Mouse (Mus musculus): ENCODE measurements around the gene Edem2. TPM values are rescaled to one million over a fixed set of nuclear protein-coding genes. Genes with fewer than 3 reads are reported as not detected.
A peak's percentile ranks its signal among the peaks of the same experiment; 100 is the strongest.
"Not testable (repeated sequence)": the region's sequence is repeated elsewhere in the genome, so short reads cannot be mapped to it uniquely, and the experiment has no call there.

Edem2 gene
- polyA plus RNA-seq, 1 experiment from 2014 or later = 24.6 TPM

GRCm38 (mm10) chr2:155756855-155757566 lies 27.7 kb upstream of the Edem2 start:
- peaks cover 42% of the 10 kb centered on the region for H3K27me3 ChIP-seq (replicated peaks)
- no peak overlapping the region for H3K9ac ChIP-seq
- no peaks in the 10 kb centered on the region for H3K9me3 ChIP-seq (replicated peaks)
- H3K4me1 ChIP-seq = no peaks in the 10 kb centered on the region
- 46% methylated on average over 14 of the region's 14 CpGs for WGBS (ENCODE audit: insufficient replicate concordance)
- no peak overlapping the region for H3K27ac ChIP-seq
- no peak overlapping the region for H3K4me3 ChIP-seq
- no peak for ATAC-seq
- no peak overlapping the region for H3K4me2 ChIP-seq
- H3K36me3 ChIP-seq = no peaks in the 10 kb centered on the region

GRCm38 (mm10) chr2:155755746-155756145 lies 26.5 kb upstream of the Edem2 start:
- Histone ChIP-seq H3K27me3 (replicated peaks) (peaks cover 54% of the 10 kb centered on the region), H3K4me3 (no peak overlapping the region), H3K9ac (no peak overlapping the region), H3K9me3 (replicated peaks) (no peaks in the 10 kb centered on the region), H3K4me1 (0 out of 2 replicates have a peak, but pooled peaks cover 10% of the 10 kb centered on the region), H3K4me2 (no peak overlapping the region), H3K36me3 (no peaks in the 10 kb centered on the region), H3K27ac (no peak overlapping the region)
- 4% methylated on average over 1 of the region's 1 CpGs for WGBS (ENCODE audit: insufficient replicate concordance)
- no peak for ATAC-seq

GRCm38 (mm10) chr2:155751014-155751786 lies 21.9 kb upstream of the Edem2 start, which contains the start of gene Procr:
Gene Procr, plus strand, starts transcription at chr2:155751117.
- H3K4me1 ChIP-seq = 0 out of 2 replicates have a peak, but pooled peaks cover 11% of the 10 kb centered on the region
- peak within 1 kb of the TSS; percentile 60 for H3K4me2 ChIP-seq
- peaks cover 63% of the 10 kb centered on the region for H3K27me3 ChIP-seq (replicated peaks)
- H3K36me3 ChIP-seq = no peaks in the 10 kb centered on the region
- WGBS (ENCODE audit: insufficient replicate concordance) = 2% methylated on average over 25 of the region's 25 CpGs
- H3K9me3 ChIP-seq (replicated peaks) = no peaks in the 10 kb centered on the region
- peak within 1 kb of the TSS; percentile 40 for H3K4me3 ChIP-seq
- H3K27ac ChIP-seq = no peak within 1 kb of the TSS
- ATAC-seq = no peak
- H3K9ac ChIP-seq = no peak within 1 kb of the TSS

DNA sequence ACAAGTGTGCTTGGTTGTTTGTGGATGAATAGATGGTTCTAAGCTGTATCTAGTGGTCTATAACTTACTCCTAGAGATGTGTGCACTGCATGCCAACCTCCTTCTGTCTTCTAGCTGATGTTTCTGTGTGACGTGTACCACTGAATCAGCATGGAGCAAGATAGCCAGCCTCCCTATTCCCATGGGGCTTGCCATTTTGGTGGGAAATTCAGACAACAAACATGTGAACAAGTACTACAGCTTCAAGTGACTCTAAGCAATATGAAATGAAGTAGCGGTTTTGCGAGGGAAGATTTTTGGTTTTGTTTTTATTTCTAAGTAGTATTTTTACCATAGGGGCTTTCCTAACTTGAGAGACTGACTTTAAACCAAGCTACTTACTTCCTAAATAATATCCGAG lies 20.1 kb upstream of the Edem2 start:
- no peaks in the 10 kb centered on the region for H3K36me3 ChIP-seq
- 0 out of 2 replicates have a peak, but pooled peaks cover 11% of the 10 kb centered on the region for H3K4me1 ChIP-seq
- H3K4me3 ChIP-seq = no peak overlapping the region
- no peaks in the 10 kb centered on the region for H3K9me3 ChIP-seq (replicated peaks)
- no peak overlapping the region for H3K9ac ChIP-seq
- H3K27ac ChIP-seq = no peak overlapping the region
- ATAC-seq = no peak
- no peak overlapping the region for H3K4me2 ChIP-seq
- H3K27me3 ChIP-seq (replicated peaks) = peaks cover 77% of the 10 kb centered on the region
- WGBS (ENCODE audit: insufficient replicate concordance) = 75% methylated on average over 4 of the region's 4 CpGs

DNA sequence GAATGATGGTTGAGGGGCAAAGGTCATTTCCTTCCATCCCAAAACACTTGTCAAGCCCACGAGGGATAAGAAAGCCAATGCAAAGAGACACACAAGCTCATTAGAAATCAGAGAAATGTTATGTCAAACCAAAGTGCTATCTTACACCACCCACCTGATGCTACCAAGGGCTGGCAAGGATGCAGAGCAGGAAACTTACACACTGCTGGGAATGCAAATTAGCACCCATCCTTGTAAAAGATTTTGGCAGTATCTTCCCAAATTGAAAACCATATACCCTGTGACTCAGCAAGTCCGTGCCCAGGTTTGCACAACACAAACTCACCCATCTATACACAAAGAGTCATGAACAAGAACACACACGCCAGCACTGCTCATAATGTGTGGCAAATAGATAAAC lies 16.2 kb upstream of the Edem2 start:
- no peak overlapping the region for H3K9ac ChIP-seq
- WGBS (ENCODE audit: insufficient replicate concordance) = 24% methylated on average over 3 of the region's 3 CpGs
- no peaks in the 10 kb centered on the region for H3K9me3 ChIP-seq (replicated peaks)
- no peak overlapping the region for H3K27ac ChIP-seq
- H3K4me1 ChIP-seq = peaks cover 16% of the 10 kb centered on the region
- H3K4me2 ChIP-seq = no peak overlapping the region
- ATAC-seq = no peak
- peaks cover 57% of the 10 kb centered on the region for H3K27me3 ChIP-seq (replicated peaks)
- H3K4me3 ChIP-seq = no peak overlapping the region
- H3K36me3 ChIP-seq = no peaks in the 10 kb centered on the region

DNA sequence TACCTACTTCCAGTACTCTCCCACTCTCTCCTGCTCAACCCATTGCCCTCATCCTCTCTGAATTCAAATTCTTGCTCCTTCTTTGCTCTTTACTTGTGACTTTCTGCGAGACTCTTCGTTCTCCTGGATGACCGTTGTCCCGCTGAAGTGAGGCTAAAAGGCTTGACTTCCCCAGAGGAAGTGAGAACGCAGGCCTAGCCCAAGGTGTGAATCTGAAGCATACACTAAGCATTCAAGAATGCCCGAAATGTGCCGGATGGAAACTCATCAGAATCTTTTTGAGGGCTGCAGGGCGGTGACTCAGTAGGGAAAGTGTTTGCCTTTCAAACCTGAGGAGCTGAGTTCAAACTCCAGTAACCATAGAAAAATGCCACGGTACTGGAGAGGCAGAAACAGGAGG lies 14.1 kb upstream of the Edem2 start:
- Histone ChIP-seq H3K4me3 (no peak overlapping the region), H3K9me3 (replicated peaks) (no peaks in the 10 kb centered on the region), H3K4me2 (no peak overlapping the region), H3K27me3 (replicated peaks) (peaks cover 44% of the 10 kb centered on the region), H3K36me3 (no peaks in the 10 kb centered on the region), H3K27ac (no peak overlapping the region), H3K4me1 (peaks cover 16% of the 10 kb centered on the region), H3K9ac (no peak overlapping the region)
- no peak for ATAC-seq
- 38% methylated on average over 9 of the region's 9 CpGs for WGBS (ENCODE audit: insufficient replicate concordance)

GRCm38 (mm10) chr2:155742931-155743337 lies 13.7 kb upstream of the Edem2 start:
- Histone ChIP-seq H3K9me3 (replicated peaks) (no peaks in the 10 kb centered on the region), H3K27me3 (replicated peaks) (peaks cover 44% of the 10 kb centered on the region), H3K27ac (no peak overlapping the region), H3K4me1 (peaks cover 16% of the 10 kb centered on the region), H3K4me3 (no peak overlapping the region), H3K9ac (no peak overlapping the region), H3K4me2 (peak overlapping the region; percentile 32), H3K36me3 (no peaks in the 10 kb centered on the region)
- WGBS (ENCODE audit: insufficient replicate concordance) = 14% methylated on average over 12 of the region's 12 CpGs
- ATAC-seq = peak; percentile 62; the same call in 1 of the 2 replicates

DNA sequence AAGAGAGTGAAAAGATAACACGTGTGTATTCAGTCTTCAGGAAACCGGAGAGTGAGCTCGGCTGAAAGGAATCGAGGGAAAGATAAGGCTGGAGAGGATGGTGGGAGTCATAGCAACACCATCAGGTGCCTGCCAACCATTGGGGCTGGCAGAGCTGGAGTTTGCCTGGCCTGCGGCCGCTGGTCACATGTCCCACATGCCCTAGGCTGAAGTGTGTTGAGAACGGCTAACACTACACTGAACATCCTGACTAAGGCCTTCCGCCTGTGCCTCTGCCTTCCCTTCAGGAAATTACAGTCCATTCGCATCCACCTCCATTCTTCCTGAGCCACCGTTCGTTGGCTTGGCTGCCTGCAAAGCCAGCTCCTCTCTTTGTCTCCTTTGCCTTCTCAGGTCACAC lies 12.9 kb upstream of the Edem2 start:
- no peak overlapping the region for H3K9ac ChIP-seq
- no peaks in the 10 kb centered on the region for H3K36me3 ChIP-seq
- no peak for ATAC-seq
- WGBS (ENCODE audit: insufficient replicate concordance) = 30% methylated on average over 11 of the region's 11 CpGs
- H3K4me1 ChIP-seq = peaks cover 16% of the 10 kb centered on the region
- H3K27me3 ChIP-seq (replicated peaks) = peaks cover 42% of the 10 kb centered on the region
- no peak overlapping the region for H3K4me3 ChIP-seq
- H3K27ac ChIP-seq = no peak overlapping the region
- no peak overlapping the region; the same call in 1 of the 2 replicates for H3K4me2 ChIP-seq
- H3K9me3 ChIP-seq (replicated peaks) = no peaks in the 10 kb centered on the region

DNA sequence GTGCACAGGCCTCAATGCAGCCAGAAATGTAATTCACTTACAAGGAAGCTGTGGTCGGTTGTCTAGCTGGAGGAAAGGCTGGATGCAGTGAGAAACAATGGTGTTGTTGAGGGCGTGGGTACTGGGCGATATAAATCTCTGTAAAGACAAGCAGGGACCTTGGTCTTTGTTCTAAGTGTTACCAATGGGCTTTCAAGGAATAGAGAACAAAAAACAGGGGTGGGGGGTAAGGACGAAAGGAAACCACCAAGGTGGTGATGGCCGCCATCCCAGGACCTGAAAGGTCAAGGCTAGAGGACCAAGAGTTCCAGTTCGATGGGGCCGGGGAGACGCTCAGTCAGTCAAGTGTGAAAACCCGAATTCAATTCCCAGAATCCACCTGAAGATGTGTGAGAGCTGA lies 8.5 kb upstream of the Edem2 start:
- no peak overlapping the region for H3K4me2 ChIP-seq
- peaks cover 12% of the 10 kb centered on the region for H3K27me3 ChIP-seq (replicated peaks)
- ATAC-seq = no peak
- no peak overlapping the region for H3K27ac ChIP-seq
- no peaks in the 10 kb centered on the region for H3K9me3 ChIP-seq (replicated peaks)
- no peak overlapping the region for H3K9ac ChIP-seq
- H3K36me3 ChIP-seq = no peaks in the 10 kb centered on the region
- 44% methylated on average over 9 of the region's 9 CpGs for WGBS (ENCODE audit: insufficient replicate concordance)
- peaks cover 8% of the 10 kb centered on the region for H3K4me1 ChIP-seq
- H3K4me3 ChIP-seq = no peak overlapping the region

DNA sequence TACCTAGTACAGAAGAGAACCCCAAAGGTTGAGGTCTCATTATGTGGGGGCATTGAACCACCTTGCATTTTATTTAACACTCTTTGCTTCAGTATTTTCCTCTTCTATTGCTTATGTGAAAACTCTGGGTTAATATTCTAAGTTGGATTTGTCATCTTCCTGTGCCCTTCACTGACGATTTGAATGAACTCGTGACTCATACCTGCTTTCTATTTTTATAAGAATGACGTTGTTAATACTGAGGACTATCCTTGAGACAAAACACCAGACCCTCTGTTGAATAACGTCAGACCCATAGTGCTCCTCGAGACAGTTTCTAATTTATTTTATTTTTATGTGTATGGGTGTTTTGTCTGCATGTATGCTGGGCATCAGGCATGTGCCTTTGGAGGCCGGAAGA lies 7.7 kb upstream of the Edem2 start:
- Histone ChIP-seq H3K9ac (no peak overlapping the region), H3K27me3 (replicated peaks) (peaks cover 6% of the 10 kb centered on the region), H3K4me3 (no peak overlapping the region), H3K27ac (no peak overlapping the region), H3K9me3 (replicated peaks) (no peaks in the 10 kb centered on the region), H3K36me3 (no peaks in the 10 kb centered on the region), H3K4me2 (no peak overlapping the region), H3K4me1 (no peaks in the 10 kb centered on the region)
- ATAC-seq = no peak
- 62% methylated on average over 6 of the region's 6 CpGs for WGBS (ENCODE audit: insufficient replicate concordance)

DNA sequence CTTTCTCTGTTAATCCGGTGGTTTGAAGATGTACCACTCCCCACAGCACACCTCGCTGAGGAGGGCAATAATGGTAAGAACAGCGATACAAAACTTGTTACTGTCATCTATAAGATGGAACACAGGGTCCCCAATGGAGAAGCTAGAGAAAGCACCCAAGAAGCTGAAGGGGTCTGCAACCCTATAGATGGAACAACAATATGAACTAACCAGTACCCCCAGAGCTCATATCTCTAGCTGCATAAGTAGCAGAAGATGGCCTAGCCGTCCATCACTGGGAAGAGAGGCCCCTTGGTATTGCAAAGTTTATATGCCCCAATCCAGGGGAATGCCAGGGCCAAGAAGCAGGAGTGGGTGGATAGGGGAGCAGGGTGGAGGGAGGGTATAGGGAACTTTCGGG lies 6.5 kb upstream of the Edem2 start, which contains the start of gene Gm17581:
Gm17581 (minus strand) TSS at position 101 of the 400 bp plus-strand sequence.
- not testable (repeated sequence) for H3K9ac ChIP-seq; H3K4me3 ChIP-seq; H3K27ac ChIP-seq; H3K27me3 ChIP-seq (replicated peaks); ATAC-seq; H3K9me3 ChIP-seq (replicated peaks); H3K4me2 ChIP-seq; H3K36me3 ChIP-seq; H3K4me1 ChIP-seq
- 61% methylated on average over 5 of the region's 5 CpGs for WGBS (ENCODE audit: insufficient replicate concordance)

GRCm38 (mm10) chr2:155735080-155735479 lies 5.8 kb upstream of the Edem2 start:
- Histone ChIP-seq H3K4me3 (no peak overlapping the region), H3K9me3 (replicated peaks) (no peaks in the 10 kb centered on the region), H3K27ac (no peak overlapping the region), H3K36me3 (no peaks in the 10 kb centered on the region), H3K4me2 (no peak overlapping the region), H3K4me1 (no peaks in the 10 kb centered on the region), H3K27me3 (replicated peaks) (peaks cover 6% of the 10 kb centered on the region), H3K9ac (no peak overlapping the region)
- 70% methylated on average over 5 of the region's 5 CpGs for WGBS (ENCODE audit: insufficient replicate concordance)
- no peak for ATAC-seq

Measured in liver, embryonic 12.5 days (tissue).